Mouse (Mus musculus): ENCODE results near the gene Olfr411. TPM values are rescaled to one million over a fixed set of nuclear protein-coding genes. Genes with fewer than 3 reads are reported as not detected.

Olfr411 gene
- polyA plus RNA-seq (2012; rRNA removed): not detected in 2 replicates

DNA sequence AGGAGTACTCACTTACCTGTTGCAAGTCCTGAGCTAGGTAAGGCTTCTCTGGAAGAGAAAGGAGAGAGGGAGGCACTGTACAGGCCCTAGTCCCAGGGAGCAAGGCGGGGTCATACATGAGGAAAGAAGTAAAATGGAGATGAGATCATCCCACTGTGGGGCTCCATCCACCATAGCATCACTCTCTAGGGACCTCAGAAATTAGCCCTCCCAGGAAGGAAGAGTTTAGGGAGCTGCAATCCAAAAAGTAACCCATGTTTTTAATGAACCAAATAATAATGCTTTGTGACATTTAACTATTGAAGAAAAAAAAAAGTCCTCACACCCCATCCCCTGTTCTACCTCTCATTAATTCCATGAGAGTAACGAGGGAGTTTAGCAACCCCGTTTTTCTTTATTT is at the start of gene Olfr411:
Gene Olfr411 (minus strand): TSS at position 101 of the 400 bp plus-strand sequence.
- DNase-seq (ENCODE audit: low spot score): no peak

DNA sequence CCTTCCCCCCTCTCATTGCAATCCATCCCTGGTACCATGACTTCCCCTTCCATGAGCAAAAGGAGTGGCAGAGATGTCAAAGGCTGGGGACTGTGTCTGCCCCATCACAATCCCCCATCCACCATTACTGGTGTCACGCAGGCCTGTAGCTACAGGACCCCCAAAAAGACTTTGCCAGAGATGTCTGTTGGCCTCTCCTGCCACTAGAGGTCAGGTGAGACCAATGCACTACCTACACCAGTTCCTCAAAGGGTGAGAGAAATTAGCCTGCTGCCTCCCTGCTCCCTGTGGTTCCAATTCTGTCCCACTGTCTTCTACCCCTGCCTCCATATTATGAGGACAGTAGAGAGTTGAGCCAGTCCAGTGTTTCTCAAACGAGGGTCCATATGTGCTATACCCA is 49.7 kb upstream of the Olfr411 start:
- no peak for DNase-seq (ENCODE audit: low spot score)

DNA sequence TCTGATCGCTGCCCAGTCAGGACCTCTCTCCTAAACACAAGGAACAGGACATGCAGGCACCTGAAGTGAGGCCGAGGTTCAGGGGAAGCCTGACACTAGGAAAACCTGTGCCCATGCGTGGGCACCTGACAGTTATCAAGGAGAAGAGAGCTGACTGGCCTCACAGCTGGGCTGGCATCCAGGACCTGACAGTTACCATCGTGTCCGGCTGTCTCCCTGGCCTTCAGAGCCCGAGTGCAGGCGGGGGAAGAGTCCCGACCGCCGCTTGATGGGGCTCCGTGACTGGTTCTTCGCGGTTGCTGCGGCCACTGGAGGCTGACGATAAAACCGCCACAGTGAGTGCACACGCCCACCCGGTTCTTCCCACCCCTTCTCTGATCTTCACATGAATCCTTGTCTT is 43.1 kb upstream of the Olfr411 start:
- no peak for DNase-seq (ENCODE audit: low spot score)

DNA sequence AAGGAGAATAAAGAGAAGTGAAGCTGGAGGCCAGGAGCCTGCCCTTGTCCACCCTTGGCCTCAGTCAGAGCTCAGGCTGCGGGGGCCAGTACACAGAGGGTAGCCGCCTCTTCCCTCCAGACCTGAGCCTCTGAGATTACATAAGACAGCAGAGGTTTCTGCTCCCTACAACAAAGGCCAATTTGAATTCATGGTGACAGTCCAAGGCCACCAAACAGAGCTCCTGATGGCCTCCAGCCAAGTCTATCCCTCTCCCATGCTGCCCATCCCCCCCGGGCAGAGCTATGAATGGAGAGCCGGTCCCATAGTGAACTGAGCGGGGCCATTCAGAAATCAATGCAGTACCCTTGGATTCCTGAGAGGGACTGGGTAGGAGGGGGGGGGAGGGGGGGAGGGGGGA is 41.0 kb upstream of the Olfr411 start:
- DNase-seq (ENCODE audit: low spot score): no peak

GRCm38 (mm10) chr11:74392903-74393302 is 40.5 kb upstream of the Olfr411 start:
- DNase-seq (ENCODE audit: low spot score): no peak

DNA sequence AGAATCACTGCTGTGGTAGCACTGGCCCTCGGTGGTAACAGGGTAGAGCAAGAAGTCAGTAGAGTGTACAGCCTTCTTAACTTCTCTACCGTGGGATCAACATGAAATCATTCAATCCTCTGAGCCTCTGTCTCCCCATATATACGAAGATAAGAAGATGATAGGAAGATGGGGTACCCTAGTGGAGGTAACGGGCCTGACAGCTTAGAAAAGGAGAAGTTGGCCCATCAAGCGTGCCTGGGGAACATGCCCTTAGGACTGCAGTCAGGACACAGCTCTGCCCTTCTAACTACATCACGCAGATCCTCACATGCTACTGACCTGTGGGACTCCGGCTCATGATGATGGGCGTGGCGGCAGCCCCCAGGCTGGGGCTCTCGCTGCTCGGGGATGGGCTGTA is 39.4 kb upstream of the Olfr411 start:
- DNase-seq (ENCODE audit: low spot score): no peak

DNA sequence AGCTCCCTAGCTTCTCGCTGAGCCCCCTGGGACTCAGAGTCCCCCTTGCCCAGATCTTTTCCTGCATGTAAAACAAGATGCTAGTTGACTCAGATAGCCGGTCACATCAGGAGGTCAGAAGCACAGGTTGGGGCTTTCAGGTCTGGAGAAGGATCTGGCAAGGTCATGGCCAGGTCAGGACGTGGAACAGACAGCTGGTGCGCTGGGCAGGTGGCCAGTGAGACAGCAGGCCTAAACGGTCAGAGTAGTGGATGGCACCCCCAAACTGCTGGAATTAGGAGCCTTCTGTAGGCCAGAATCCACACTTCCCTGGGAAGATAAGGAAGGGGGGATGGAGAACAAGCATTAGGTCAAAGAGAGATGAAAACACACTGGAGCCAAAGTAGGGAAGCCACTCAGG is 34.8 kb upstream of the Olfr411 start:
- DNase-seq (ENCODE audit: low spot score): no peak

- peak; percentile 23 for DNase-seq (ENCODE audit: low spot score)
Observed at GRCm38 (mm10) chr11:74385674-74386073, 33.2 kb upstream of the Olfr411 start.

GRCm38 (mm10) chr11:74379166-74379873 is 26.9 kb upstream of the Olfr411 start:
- DNase-seq (ENCODE audit: low spot score): no peak

- DNase-seq (ENCODE audit: low spot score): no peak
Observed at GRCm38 (mm10) chr11:74376847-74377246, 24.4 kb upstream of the Olfr411 start.

- DNase-seq (ENCODE audit: low spot score): peak; percentile 55
Observed at GRCm38 (mm10) chr11:74371393-74372100, 19.1 kb upstream of the Olfr411 start.

DNA sequence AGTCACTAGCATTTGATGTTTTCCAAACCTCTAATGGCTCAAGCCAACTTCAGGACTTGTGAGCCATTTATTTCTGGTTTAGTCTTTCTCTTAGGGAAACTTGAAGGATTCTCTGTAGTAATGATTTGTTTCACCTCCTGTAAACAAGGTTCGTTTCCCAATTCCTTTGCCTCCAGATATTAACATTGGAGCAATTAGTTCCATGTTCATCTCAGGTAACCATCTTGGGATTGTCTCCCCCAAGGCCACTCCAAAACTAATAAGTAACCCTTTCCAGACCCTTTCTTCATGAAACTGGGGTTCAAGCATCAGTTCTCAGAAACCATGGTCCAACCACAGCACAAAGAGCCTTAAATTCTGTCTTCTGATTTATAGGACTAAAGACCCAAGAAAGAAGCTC is 9.3 kb upstream of the Olfr411 start, which contains the start of gene Olfr412:
Gene Olfr412 (plus strand): TSS at position 301 of the 400 bp plus-strand sequence.
- DNase-seq (ENCODE audit: low spot score): no peak

GRCm38 (mm10) chr11:74337931-74338330 is 14.5 kb downstream of the Olfr411 start, which contains the start of gene Olfr410:
TSS of gene Olfr410 (minus strand) at chr11:74338031.
- DNase-seq (ENCODE audit: low spot score): no peak

DNA sequence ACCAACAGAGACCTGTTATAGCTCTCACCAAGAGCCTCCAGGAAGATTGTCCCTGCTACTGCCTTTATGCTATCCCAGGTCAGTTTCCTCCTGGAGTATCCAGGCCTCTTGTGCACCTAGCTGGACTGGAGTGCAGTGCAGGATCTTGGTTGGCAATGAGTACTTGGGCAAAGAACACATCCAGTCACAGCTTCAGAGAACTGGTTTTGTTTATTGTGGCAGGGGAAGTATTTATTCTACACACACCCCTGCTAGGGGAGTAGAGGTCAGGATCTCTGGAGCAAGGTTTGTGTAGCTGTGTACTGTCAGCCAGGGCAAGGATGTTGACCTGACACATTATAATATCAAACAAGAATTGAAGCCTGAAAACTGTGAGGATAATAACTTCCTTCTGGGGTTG is 23.7 kb downstream of the Olfr411 start:
- DNase-seq (ENCODE audit: low spot score): no peak

- no peak for DNase-seq (ENCODE audit: low spot score)
Observed at GRCm38 (mm10) chr11:74326044-74326443, 26.4 kb downstream of the Olfr411 start.

Other genes starting within 250 kb of the Olfr411 start
- gene Olfr401, start 238.9 kb downstream of the Olfr411 start, polyA plus RNA-seq (2012; rRNA removed): not detected in 2 replicates
- gene Olfr402, start 199.1 kb downstream of the Olfr411 start, polyA plus RNA-seq (2012; rRNA removed): not detected in 2 replicates
- not detected in 2 replicates for gene Olfr403, start 166.4 kb downstream of the Olfr411 start, polyA plus RNA-seq (2012; rRNA removed)
- gene Olfr43, start 141.3 kb downstream of the Olfr411 start, polyA plus RNA-seq (2012; rRNA removed): not detected in 2 replicates
- gene Olfr406, start 92.8 kb downstream of the Olfr411 start, polyA plus RNA-seq (2012; rRNA removed): not detected in 2 replicates
- gene Olfr59, start 68.9 kb downstream of the Olfr411 start, polyA plus RNA-seq (2012; rRNA removed): not detected in 2 replicates
- gene Olfr410, start 14.6 kb downstream of the Olfr411 start, polyA plus RNA-seq (2012; rRNA removed): not detected in 2 replicates
- not detected in 2 replicates for gene Olfr412, start 9.4 kb upstream of the Olfr411 start, polyA plus RNA-seq (2012; rRNA removed)